26 mouse cellular contexts compared by ENCODE assay signal in genomic region chr6:64480592-64480991, GRCm38 (mm10).
"Had no signal": no experiment of that assay in that cellular context is flagged by ENCODE, and none has a peak within 500 bp of the region (broad histone marks: within the 10 kb centered on the region; RNA-seq: fewer than 3 reads in every experiment).

No protein-coding gene starts in this region.

- H3K9ac ChIP-seq: heart, embryonic 13.5 days; heart, embryonic 15.5 days; hindbrain, embryonic 13.5 days; hindbrain, embryonic 15.5 days; kidney, embryonic 15.5 days; limb, embryonic 13.5 days; limb, embryonic 15.5 days had no signal

- H3K27ac ChIP-seq: gastrocnemius, adult 2 months; heart, adult 2 months; heart, embryonic 13.5 days; heart, embryonic 15.5 days; hindbrain, embryonic 13.5 days; hindbrain, embryonic 15.5 days; hindbrain, postnatal 0 days; kidney, embryonic 15.5 days; kidney, postnatal 0 days; limb, embryonic 13.5 days; limb, embryonic 15.5 days had no signal

- H3K4me1 ChIP-seq: heart, embryonic 13.5 days; heart, embryonic 15.5 days; hindbrain, embryonic 13.5 days; kidney, embryonic 15.5 days; limb, embryonic 13.5 days; limb, embryonic 15.5 days had no signal

- H3K36me3 ChIP-seq: heart, embryonic 13.5 days; heart, embryonic 15.5 days; hindbrain, embryonic 13.5 days; hindbrain, embryonic 15.5 days; kidney, embryonic 15.5 days; limb, embryonic 13.5 days; limb, embryonic 15.5 days had no signal

- H3K9me3 ChIP-seq: heart, embryonic 13.5 days; heart, embryonic 15.5 days; hindbrain, embryonic 13.5 days; hindbrain, embryonic 15.5 days; kidney, embryonic 15.5 days; limb, embryonic 13.5 days; limb, embryonic 15.5 days had no signal

- H3K27me3 ChIP-seq: heart, embryonic 13.5 days; heart, embryonic 15.5 days; hindbrain, embryonic 13.5 days; hindbrain, embryonic 15.5 days; kidney, embryonic 15.5 days; limb, embryonic 13.5 days; limb, embryonic 15.5 days had no signal

- DNase-seq: gastrocnemius, adult 2 months; gastrocnemius, postnatal 10 days; gastrocnemius, postnatal 25 days; heart, adult 11 months; heart, adult 2 months; heart, postnatal 14 days; heart, postnatal 36 days; kidney, adult 11 months; kidney, adult 2 months; kidney, adult 9 months; kidney, postnatal 14 days; kidney, postnatal 36 days; layer of hippocampus, adult 9-11 months; layer of hippocampus, postnatal 36 days; left cerebral cortex, postnatal 4 days had no signal

- ATAC-seq: hindbrain, postnatal 0 days; intestine, embryonic 16.5 days had no signal

- H3K4me2 ChIP-seq: heart, embryonic 11.5 days; heart, embryonic 13.5 days; heart, embryonic 15.5 days; hindbrain, embryonic 13.5 days; hindbrain, embryonic 15.5 days; kidney, embryonic 15.5 days; limb, embryonic 13.5 days; limb, embryonic 15.5 days had no signal

- H3K4me3 ChIP-seq: gastrocnemius, adult 2 months; heart, adult 2 months; heart, embryonic 13.5 days; heart, embryonic 15.5 days; hindbrain, embryonic 13.5 days; hindbrain, embryonic 15.5 days; kidney, embryonic 15.5 days; limb, embryonic 13.5 days; limb, embryonic 15.5 days had no signal
